Mouse (Mus musculus) adrenal gland, adult (tissue): ENCODE results near the gene Snx29.
A peak's percentile ranks its signal among the peaks of the same experiment; 100 is the strongest.

ENCODE experiments used
- DNase-seq, 2 experiments: peaks; one replicate each; pipeline ENCODE4 v3.0.0; 2022 to 2023; ENCODE audit warnings: low spot score in 1 of 2; ENCODE audit not compliant: inconsistent age in 2 of 2

Snx29 gene

GRCm38 (mm10) chr16:11670251-11670970, 347.7 kb downstream of the Snx29 start:
- DNase-seq = peak in 1 of 2 experiments; percentile 25

- DNase-seq = peak; percentile 66 to 75
Measured at GRCm38 (mm10) chr16:11670971-11671310, 348.2 kb downstream of the Snx29 start.

GRCm38 (mm10) chr16:11676006-11676405, 353.3 kb downstream of the Snx29 start:
- DNase-seq = no peak

GRCm38 (mm10) chr16:11685264-11685663, 362.6 kb downstream of the Snx29 start:
- DNase-seq = no peak

- DNase-seq = no peak
Measured at GRCm38 (mm10) chr16:11685735-11686340, 363.1 kb downstream of the Snx29 start.

GRCm38 (mm10) chr16:11687836-11688235, 365.1 kb downstream of the Snx29 start:
- no peak for DNase-seq

GRCm38 (mm10) chr16:11688281-11689005, 365.7 kb downstream of the Snx29 start:
- DNase-seq = no peak

- DNase-seq = no peak
Measured at GRCm38 (mm10) chr16:11690097-11690496, 367.4 kb downstream of the Snx29 start.

- no peak for DNase-seq
Measured at GRCm38 (mm10) chr16:11690756-11691155, 368.0 kb downstream of the Snx29 start.

GRCm38 (mm10) chr16:11691487-11692200, 368.9 kb downstream of the Snx29 start:
- no peak for DNase-seq

- no peak for DNase-seq
Measured at GRCm38 (mm10) chr16:11692744-11693143, 370.0 kb downstream of the Snx29 start.

- DNase-seq = no peak
Measured at GRCm38 (mm10) chr16:11694386-11694785, 371.7 kb downstream of the Snx29 start.

GRCm38 (mm10) chr16:11696767-11697166, 374.1 kb downstream of the Snx29 start:
- no peak for DNase-seq

- DNase-seq = peak; percentile 74 to 87
Measured at GRCm38 (mm10) chr16:11697710-11698357, 375.1 kb downstream of the Snx29 start.

GRCm38 (mm10) chr16:11701579-11701978, 378.9 kb downstream of the Snx29 start:
- DNase-seq = no peak

- DNase-seq = no peak
Measured at GRCm38 (mm10) chr16:11704096-11704495, 381.4 kb downstream of the Snx29 start.

GRCm38 (mm10) chr16:11705456-11705855, 382.7 kb downstream of the Snx29 start:
- DNase-seq = no peak

GRCm38 (mm10) chr16:11708097-11708496, 385.4 kb downstream of the Snx29 start:
- no peak for DNase-seq

GRCm38 (mm10) chr16:11709382-11709781, 386.7 kb downstream of the Snx29 start:
- DNase-seq = no peak

GRCm38 (mm10) chr16:11709999-11710667, 387.4 kb downstream of the Snx29 start:
- DNase-seq = peak in 1 of 2 experiments; percentile 24
